Mouse (Mus musculus) cerebellum, adult 2 months (tissue): ENCODE results near the gene Ift80. TPM values are rescaled to one million over a fixed set of nuclear protein-coding genes. Genes with fewer than 3 reads are reported as not detected.

Experiments used
- DNase-seq, 2 experiments: peaks; one replicate each; pipeline ENCODE4 v3.0.0; 2021
- H3K27ac ChIP-seq: fragments of 200-500 bp; 2 replicates; pipeline ENCODE4 v1.5.1; 2012; ENCODE audit warnings: low read length, control low read depth, inconsistent platforms; ENCODE audit not compliant: insufficient read depth
- H3K27me3 ChIP-seq: fragments of 200-500 bp; 2 replicates; pipeline ENCODE4 v1.6.1; 2012; ENCODE audit warnings: inconsistent platforms, mild to moderate bottlenecking, low read length, moderate library complexity; ENCODE audit not compliant: control insufficient read depth, insufficient read depth
- H3K4me1 ChIP-seq: fragments of 200-500 bp; 2 replicates; pipeline ENCODE4 v1.6.1; 2011; ENCODE audit warnings: low read length; ENCODE audit not compliant: control insufficient read depth, insufficient read depth
- H3K4me3 ChIP-seq: fragments of 200-500 bp; replicated peaks from 2 replicates; pipeline ENCODE3; 2011; ENCODE audit warnings: mild to moderate bottlenecking, low read depth, low read length, control low read depth; ENCODE audit not compliant: insufficient read depth
- CTCF ChIP-seq: fragments of 200-500 bp; IDR thresholded peaks from 2 replicates; pipeline ENCODE4 v1.5.1; 2011; ENCODE audit warnings: low read depth, mild to moderate bottlenecking, control low read depth, low read length, moderate library complexity, borderline replicate concordance; ENCODE audit not compliant: insufficient read depth
- POLR2A ChIP-seq: fragments of 200-500 bp; IDR thresholded peaks from 2 replicates; pipeline ENCODE4 v1.6.1; 2011; ENCODE audit warnings: low read length, control low read depth, borderline replicate concordance; ENCODE audit not compliant: insufficient read depth
- WGBS: fragments of 180-500 bp; shearing (Covaris S2); methylation state at CpG from one replicate; pipeline ENCODE4 v1.1.7; 2018; 5-methylcytosine and 5-hydroxymethylcytosine counted together
- polyA plus RNA-seq: library from polyadenylated mRNA; depleted of rRNA; stranded (reverse); fragments of >200 nt; gene quantifications from 2 replicates; pipeline ENCODE4 v1.2.3, GENCODE M21; 2012; rRNA removed

Gene Ift80
- polyA plus RNA-seq, 1 experiment = 21.1 TPM

GRCm38 (mm10) chr3:68848323-68848722 is 156.0 kb downstream of the Ift80 start:
- H3K27me3 ChIP-seq = no peaks in the 10 kb centered on the region; the same call in 1 of the 2 replicates
- no peak overlapping the region for H3K4me3 ChIP-seq
- no peak overlapping the region for H3K27ac ChIP-seq
- no peaks in the 10 kb centered on the region for H3K4me1 ChIP-seq
- DNase-seq = no peak
- 76% methylated on average over 3 of the region's 3 CpGs for WGBS
- TF ChIP-seq CTCF (no peak), POLR2A (no peak)

- WGBS = 96% methylated on average over 4 of the region's 4 CpGs
- no peak for TF ChIP-seq CTCF
- no peak for TF ChIP-seq POLR2A
- Histone ChIP-seq H3K4me3 (no peak overlapping the region), H3K27me3 (no peaks in the 10 kb centered on the region), H3K4me1 (no peaks in the 10 kb centered on the region), H3K27ac (no peak overlapping the region)
- DNase-seq = no peak
These were observed 160.3 kb downstream of the Ift80 start for GRCm38 (mm10) chr3:68844025-68844424.

Other genes starting within 250 kb of the Ift80 start
- 1.5 and 1.9 TPM in 2 replicates for gene 1110032F04Rik, start 135.0 kb downstream of the Ift80 start, polyA plus RNA-seq
- gene Smc4, start 168 bp upstream of the Ift80 start, polyA plus RNA-seq = 4.5 and 4.8 TPM in 2 replicates
- 12.5 and 17.3 TPM in 2 replicates for gene Trim59, start 40.2 kb upstream of the Ift80 start, polyA plus RNA-seq
- 31.0 and 31.4 TPM in 2 replicates for gene Kpna4, start 122.5 kb upstream of the Ift80 start, polyA plus RNA-seq
- gene Arl14, start 217.8 kb upstream of the Ift80 start, polyA plus RNA-seq = not detected in 2 replicates